Mouse (Mus musculus) heart, postnatal 0 days (tissue): Measurements from ENCODE around the gene Kansl1.

Experiments used
- CTCF ChIP-seq: IDR thresholded peaks from 2 replicates; pipeline ENCODE4 v1.5.1; 2016; ENCODE audit warnings: antibody characterized with exemption, control low read depth, low read depth
- EP300 ChIP-seq: IDR thresholded peaks from 2 replicates; pipeline ENCODE4 v1.6.1; 2016; ENCODE audit warnings: antibody characterized with exemption, low read depth

GRCm38 (mm10) chr11:104318940-104319781 lies 149.5 kb downstream of the Kansl1 start:
- TF ChIP-seq CTCF, result no peak
- no peak for TF ChIP-seq EP300
